Mouse (Mus musculus): ENCODE results near the gene Zfp174. TPM values are rescaled to one million over a fixed set of nuclear protein-coding genes. Genes with fewer than 3 reads are reported as not detected.
"Not testable (repeated sequence)": the region's sequence is repeated elsewhere in the genome, so short reads cannot be mapped to it uniquely, and the experiment has no call there.

The Zfp174 gene
- polyA plus RNA-seq (2012; rRNA removed) (2.7 and 3.0 TPM in 2 replicates), polyA plus RNA-seq (2014; fragmentation: Nextera tagmentation; extraction: Ambion mirVana) (1.7 and 1.8 TPM in 2 replicates)

- Histone ChIP-seq H3K4me2 (replicated peaks; ENCODE audit: low read depth, low read length, severe bottlenecking) (peak within 1 kb of the TSS; percentile 68), H3K36me3 (ENCODE audit: control insufficient read depth, insufficient read depth, low read length) (no peaks in the 10 kb centered on the region), H3K27ac (replicated peaks; ENCODE audit: low read depth, low read length) (no peak within 1 kb of the TSS), H3K4me1 (ENCODE audit: control insufficient read depth, insufficient read depth, low read length) (peaks cover 7% of the 10 kb centered on the region), H3K27me3 (ENCODE audit: control insufficient read depth, insufficient read depth, low read length) (no peaks in the 10 kb centered on the region), H3K9ac (ENCODE audit: low read depth, low read length, severe bottlenecking) (peak within 1 kb of the TSS; percentile 64), H3K4me3 (replicated peaks; ENCODE audit: low read length) (peak within 1 kb of the TSS; percentile 66), H3K9me3 (ENCODE audit: control insufficient read depth, low read length) (no peaks in the 10 kb centered on the region)
- peak; percentile 100 for DNase-seq (ENCODE audit: low spot score)
- 3% methylated on average over 38 of the region's 38 CpGs for WGBS
- peak; percentile 98 for ATAC-seq (ENCODE audit: low FRiP score, low read depth)
- TF ChIP-seq POLR2A (IDR thresholded peaks at IDR 0.05; ENCODE audit: borderline replicate concordance, extremely low read depth, insufficient read depth, insufficient read length), result peak; percentile 59; the same call in 1 of the 2 replicates
Observed at GRCm38 (mm10) chr16:3846711-3847518, at the start of gene Zfp174. TSS of gene Zfp174 (plus strand) at chr16:3847268.

- ATAC-seq (ENCODE audit: low FRiP score, low read depth) (no peak), DNase-seq (ENCODE audit: low spot score) (no peak)
- H3K27ac ChIP-seq (replicated peaks; ENCODE audit: low read depth, low read length), result no peak overlapping the region
- H3K4me3 ChIP-seq (replicated peaks; ENCODE audit: low read length), result no peak overlapping the region
- no peak overlapping the region for H3K4me2 ChIP-seq (replicated peaks; ENCODE audit: low read depth, low read length, severe bottlenecking)
- no peaks in the 10 kb centered on the region for H3K36me3 ChIP-seq (ENCODE audit: control insufficient read depth, insufficient read depth, low read length)
- TF ChIP-seq POLR2A (IDR thresholded peaks at IDR 0.05; ENCODE audit: borderline replicate concordance, extremely low read depth, insufficient read depth, insufficient read length), result no peak
- H3K4me1 ChIP-seq (ENCODE audit: control insufficient read depth, insufficient read depth, low read length), result no peaks in the 10 kb centered on the region
- 85% methylated on average over 3 of the region's 3 CpGs for WGBS
- no peaks in the 10 kb centered on the region for H3K9me3 ChIP-seq (ENCODE audit: control insufficient read depth, low read length)
- no peak overlapping the region for H3K9ac ChIP-seq (ENCODE audit: low read depth, low read length, severe bottlenecking)
- H3K27me3 ChIP-seq (ENCODE audit: control insufficient read depth, insufficient read depth, low read length), result no peaks in the 10 kb centered on the region
Observed at GRCm38 (mm10) chr16:3808176-3808575, 38.9 kb upstream of the Zfp174 start.

- not testable (repeated sequence) for H3K4me3 ChIP-seq (replicated peaks; ENCODE audit: low read length); H3K36me3 ChIP-seq (ENCODE audit: control insufficient read depth, insufficient read depth, low read length); H3K27me3 ChIP-seq (ENCODE audit: control insufficient read depth, insufficient read depth, low read length); H3K9me3 ChIP-seq (ENCODE audit: control insufficient read depth, low read length); ATAC-seq (ENCODE audit: low FRiP score, low read depth); H3K4me1 ChIP-seq (ENCODE audit: control insufficient read depth, insufficient read depth, low read length); H3K4me2 ChIP-seq (replicated peaks; ENCODE audit: low read depth, low read length, severe bottlenecking); H3K9ac ChIP-seq (ENCODE audit: low read depth, low read length, severe bottlenecking); DNase-seq (ENCODE audit: low spot score); H3K27ac ChIP-seq (replicated peaks; ENCODE audit: low read depth, low read length)
- WGBS, result 74% methylated on average over 6 of the region's 6 CpGs
Observed at GRCm38 (mm10) chr16:3814667-3815066, 32.4 kb upstream of the Zfp174 start.

GRCm38 (mm10) chr16:3820202-3820601, 26.9 kb upstream of the Zfp174 start:
- H3K4me2 ChIP-seq (replicated peaks; ENCODE audit: low read depth, low read length, severe bottlenecking), result no peak overlapping the region
- DNase-seq (ENCODE audit: low spot score) (no peak), ATAC-seq (ENCODE audit: low FRiP score, low read depth) (no peak)
- 93% methylated on average over 2 of the region's 2 CpGs for WGBS
- H3K27ac ChIP-seq (replicated peaks; ENCODE audit: low read depth, low read length), result no peak overlapping the region
- H3K9me3 ChIP-seq (ENCODE audit: control insufficient read depth, low read length), result no peaks in the 10 kb centered on the region
- no peaks in the 10 kb centered on the region for H3K27me3 ChIP-seq (ENCODE audit: control insufficient read depth, insufficient read depth, low read length)
- H3K36me3 ChIP-seq (ENCODE audit: control insufficient read depth, insufficient read depth, low read length), result no peaks in the 10 kb centered on the region
- TF ChIP-seq POLR2A (IDR thresholded peaks at IDR 0.05; ENCODE audit: borderline replicate concordance, extremely low read depth, insufficient read depth, insufficient read length), result no peak
- H3K4me3 ChIP-seq (replicated peaks; ENCODE audit: low read length), result no peak overlapping the region
- no peaks in the 10 kb centered on the region for H3K4me1 ChIP-seq (ENCODE audit: control insufficient read depth, insufficient read depth, low read length)
- no peak overlapping the region for H3K9ac ChIP-seq (ENCODE audit: low read depth, low read length, severe bottlenecking)

GRCm38 (mm10) chr16:3828021-3828420, 19.0 kb upstream of the Zfp174 start:
- ATAC-seq (ENCODE audit: low FRiP score, low read depth), result no peak
- no peak for TF ChIP-seq POLR2A (IDR thresholded peaks at IDR 0.05; ENCODE audit: borderline replicate concordance, extremely low read depth, insufficient read depth, insufficient read length)
- Histone ChIP-seq H3K9me3 (ENCODE audit: control insufficient read depth, low read length) (no peaks in the 10 kb centered on the region), H3K4me2 (replicated peaks; ENCODE audit: low read depth, low read length, severe bottlenecking) (no peak overlapping the region), H3K36me3 (ENCODE audit: control insufficient read depth, insufficient read depth, low read length) (no peaks in the 10 kb centered on the region), H3K9ac (ENCODE audit: low read depth, low read length, severe bottlenecking) (no peak overlapping the region), H3K27ac (replicated peaks; ENCODE audit: low read depth, low read length) (no peak overlapping the region), H3K4me1 (ENCODE audit: control insufficient read depth, insufficient read depth, low read length) (no peaks in the 10 kb centered on the region), H3K4me3 (replicated peaks; ENCODE audit: low read length) (no peak overlapping the region), H3K27me3 (ENCODE audit: control insufficient read depth, insufficient read depth, low read length) (no peaks in the 10 kb centered on the region)
- 57% methylated on average over 3 of the region's 3 CpGs for WGBS
- DNase-seq (ENCODE audit: low spot score), result no peak
